Mouse (Mus musculus): Measurements from ENCODE around the gene Mmp9. TPM values are rescaled to one million over a fixed set of nuclear protein-coding genes. Genes with fewer than 3 reads are reported as not detected.

Gene Mmp9
- polyA plus RNA-seq, 1 experiment from 2014 or later, result 46.1 TPM

- peak overlapping the region; percentile 30 for H3K4me3 ChIP-seq (replicated peaks)
- no peak overlapping the region for H3K27ac ChIP-seq (replicated peaks)
- WGBS, result under 1% methylated on average over 29 of the region's 29 CpGs
- H3K4me2 ChIP-seq (replicated peaks), result peak overlapping the region; percentile 51
- H3K27me3 ChIP-seq, result peaks cover 78% of the 10 kb centered on the region
- no peaks in the 10 kb centered on the region for H3K9me3 ChIP-seq (replicated peaks)
- no peak for ATAC-seq (ENCODE audit: insufficient number of reproducible peaks, low FRiP score, low TSS enrichment, low read depth)
- no peak overlapping the region for H3K9ac ChIP-seq
- no peaks in the 10 kb centered on the region for H3K36me3 ChIP-seq
- peaks cover 24% of the 10 kb centered on the region for H3K4me1 ChIP-seq
Observed at GRCm38 (mm10) chr2:164968451-164968851, 27.9 kb downstream of the Mmp9 start.

GRCm38 (mm10) chr2:164969348-164969781 lies 28.8 kb downstream of the Mmp9 start:
- peaks cover 78% of the 10 kb centered on the region for H3K27me3 ChIP-seq
- H3K4me1 ChIP-seq, result peaks cover 24% of the 10 kb centered on the region
- no peak for ATAC-seq (ENCODE audit: insufficient number of reproducible peaks, low FRiP score, low TSS enrichment, low read depth)
- H3K9me3 ChIP-seq (replicated peaks), result no peaks in the 10 kb centered on the region
- H3K4me2 ChIP-seq (replicated peaks), result no peak overlapping the region
- H3K27ac ChIP-seq (replicated peaks), result no peak overlapping the region
- H3K4me3 ChIP-seq (replicated peaks), result no peak overlapping the region
- H3K9ac ChIP-seq, result no peak overlapping the region
- 2% methylated on average over 21 of the region's 21 CpGs for WGBS
- H3K36me3 ChIP-seq, result no peaks in the 10 kb centered on the region

GRCm38 (mm10) chr2:164970631-164971196 lies 30.1 kb downstream of the Mmp9 start:
- H3K27me3 ChIP-seq, result peaks cover 74% of the 10 kb centered on the region
- ATAC-seq (ENCODE audit: insufficient number of reproducible peaks, low FRiP score, low TSS enrichment, low read depth), result no peak
- peak overlapping the region; percentile 37 for H3K4me2 ChIP-seq (replicated peaks)
- no peak overlapping the region for H3K27ac ChIP-seq (replicated peaks)
- H3K4me1 ChIP-seq, result peaks cover 24% of the 10 kb centered on the region
- H3K9me3 ChIP-seq (replicated peaks), result no peaks in the 10 kb centered on the region
- no peaks in the 10 kb centered on the region for H3K36me3 ChIP-seq
- under 1% methylated on average over 42 of the region's 42 CpGs for WGBS
- H3K4me3 ChIP-seq (replicated peaks), result peak overlapping the region; percentile 17; the same call in 1 of the 2 replicates
- H3K9ac ChIP-seq, result no peak overlapping the region

GRCm38 (mm10) chr2:164972646-164973045 lies 32.1 kb downstream of the Mmp9 start:
- no peak overlapping the region for H3K4me2 ChIP-seq (replicated peaks)
- WGBS, result 65% methylated on average over 5 of the region's 5 CpGs
- no peak overlapping the region for H3K27ac ChIP-seq (replicated peaks)
- H3K4me3 ChIP-seq (replicated peaks), result no peak overlapping the region
- ATAC-seq (ENCODE audit: insufficient number of reproducible peaks, low FRiP score, low TSS enrichment, low read depth), result no peak
- no peaks in the 10 kb centered on the region for H3K36me3 ChIP-seq
- no peak overlapping the region for H3K9ac ChIP-seq
- H3K27me3 ChIP-seq, result peaks cover 57% of the 10 kb centered on the region
- H3K4me1 ChIP-seq, result peaks cover 23% of the 10 kb centered on the region
- no peaks in the 10 kb centered on the region for H3K9me3 ChIP-seq (replicated peaks)

GRCm38 (mm10) chr2:164975611-164976010 lies 35.0 kb downstream of the Mmp9 start:
- no peaks in the 10 kb centered on the region for H3K36me3 ChIP-seq
- WGBS, result 66% methylated on average over 6 of the region's 6 CpGs
- ATAC-seq (ENCODE audit: insufficient number of reproducible peaks, low FRiP score, low TSS enrichment, low read depth), result no peak
- H3K27ac ChIP-seq (replicated peaks), result no peak overlapping the region
- no peaks in the 10 kb centered on the region for H3K9me3 ChIP-seq (replicated peaks)
- H3K27me3 ChIP-seq, result peaks cover 28% of the 10 kb centered on the region
- no peak overlapping the region for H3K4me3 ChIP-seq (replicated peaks)
- no peak overlapping the region for H3K9ac ChIP-seq
- H3K4me2 ChIP-seq (replicated peaks), result no peak overlapping the region
- H3K4me1 ChIP-seq, result peaks cover 7% of the 10 kb centered on the region

GRCm38 (mm10) chr2:164979749-164980148 lies 39.2 kb downstream of the Mmp9 start:
- 0 out of 2 replicates have a peak, but pooled peaks cover 3% of the 10 kb centered on the region for H3K27me3 ChIP-seq
- H3K4me2 ChIP-seq (replicated peaks), result no peak overlapping the region

GRCm38 (mm10) chr2:164985962-164986361 lies 45.4 kb downstream of the Mmp9 start:
- no peaks in the 10 kb centered on the region for H3K4me1 ChIP-seq
- H3K4me3 ChIP-seq (replicated peaks), result no peak overlapping the region
- no peak overlapping the region for H3K9ac ChIP-seq
- H3K27ac ChIP-seq (replicated peaks), result no peak overlapping the region
- ATAC-seq (ENCODE audit: insufficient number of reproducible peaks, low FRiP score, low TSS enrichment, low read depth), result no peak
- H3K9me3 ChIP-seq (replicated peaks), result no peaks in the 10 kb centered on the region
- no peaks in the 10 kb centered on the region for H3K36me3 ChIP-seq
- WGBS, result 79% methylated on average over 6 of the region's 6 CpGs
- no peaks in the 10 kb centered on the region; the same call in 1 of the 2 replicates for H3K27me3 ChIP-seq
- no peak overlapping the region for H3K4me2 ChIP-seq (replicated peaks)

More at GRCm38 (mm10) chr2:164979749-164980148, 39.2 kb downstream of the Mmp9 start:
- Histone ChIP-seq H3K9ac (no peak overlapping the region), H3K9me3 (replicated peaks) (no peaks in the 10 kb centered on the region), H3K4me1 (no peaks in the 10 kb centered on the region), H3K27ac (replicated peaks) (no peak overlapping the region), H3K4me3 (replicated peaks) (no peak overlapping the region), H3K36me3 (no peaks in the 10 kb centered on the region)
- ATAC-seq (ENCODE audit: insufficient number of reproducible peaks, low FRiP score, low TSS enrichment, low read depth), result no peak
- 18% methylated on average over 7 of the region's 7 CpGs for WGBS

- no peak overlapping the region for H3K4me2 ChIP-seq (replicated peaks)
- peaks cover 2% of the 10 kb centered on the region; the same call in 1 of the 2 replicates for H3K27me3 ChIP-seq
- no peak for ATAC-seq (ENCODE audit: insufficient number of reproducible peaks, low FRiP score, low TSS enrichment, low read depth)
- no peaks in the 10 kb centered on the region for H3K9me3 ChIP-seq (replicated peaks)
- 64% methylated on average over 14 of the region's 14 CpGs for WGBS
- H3K4me1 ChIP-seq, result no peaks in the 10 kb centered on the region
- no peaks in the 10 kb centered on the region for H3K36me3 ChIP-seq
- no peak overlapping the region for H3K27ac ChIP-seq (replicated peaks)
- no peak overlapping the region for H3K9ac ChIP-seq
- H3K4me3 ChIP-seq (replicated peaks), result no peak overlapping the region
Observed at GRCm38 (mm10) chr2:164986371-164987027, 45.9 kb downstream of the Mmp9 start.

- Histone ChIP-seq H3K27me3 (peaks cover 6% of the 10 kb centered on the region; the same call in 1 of the 2 replicates), H3K4me3 (replicated peaks) (no peak overlapping the region), H3K4me1 (no peaks in the 10 kb centered on the region), H3K9me3 (replicated peaks) (no peaks in the 10 kb centered on the region), H3K36me3 (no peaks in the 10 kb centered on the region), H3K27ac (replicated peaks) (no peak overlapping the region), H3K4me2 (replicated peaks) (no peak overlapping the region), H3K9ac (no peak overlapping the region)
- WGBS, result 47% methylated on average over 13 of the region's 13 CpGs
- ATAC-seq (ENCODE audit: insufficient number of reproducible peaks, low FRiP score, low TSS enrichment, low read depth), result no peak
Observed at GRCm38 (mm10) chr2:164988777-164989176, 48.2 kb downstream of the Mmp9 start.

- Histone ChIP-seq H3K9me3 (replicated peaks) (no peaks in the 10 kb centered on the region), H3K36me3 (no peaks in the 10 kb centered on the region), H3K4me2 (replicated peaks) (no peak overlapping the region), H3K27ac (replicated peaks) (no peak overlapping the region), H3K4me1 (no peaks in the 10 kb centered on the region), H3K4me3 (replicated peaks) (no peak overlapping the region), H3K27me3 (peaks cover 23% of the 10 kb centered on the region), H3K9ac (no peak overlapping the region)
- no peak for ATAC-seq (ENCODE audit: insufficient number of reproducible peaks, low FRiP score, low TSS enrichment, low read depth)
- WGBS, result 74% methylated on average over 3 of the region's 3 CpGs
Observed at GRCm38 (mm10) chr2:164991111-164991510, 50.5 kb downstream of the Mmp9 start.

GRCm38 (mm10) chr2:164991808-164992207 lies 51.2 kb downstream of the Mmp9 start:
- Histone ChIP-seq H3K4me3 (replicated peaks) (no peak overlapping the region), H3K4me1 (peaks cover 1% of the 10 kb centered on the region), H3K9me3 (replicated peaks) (no peaks in the 10 kb centered on the region), H3K27ac (replicated peaks) (no peak overlapping the region), H3K27me3 (peaks cover 28% of the 10 kb centered on the region), H3K9ac (no peak overlapping the region), H3K36me3 (no peaks in the 10 kb centered on the region), H3K4me2 (replicated peaks) (no peak overlapping the region)
- ATAC-seq (ENCODE audit: insufficient number of reproducible peaks, low FRiP score, low TSS enrichment, low read depth), result no peak
- WGBS, result 34% methylated on average over 10 of the region's 10 CpGs
